Mouse (Mus musculus) cerebellum, adult 18-20 months (tissue): ENCODE results near the gene Dtx3l.
"Not testable (repeated sequence)": the region's sequence is repeated elsewhere in the genome, so short reads cannot be mapped to it uniquely, and the experiment has no call there.

Experiments used
- DNase-seq, 2 experiments: peaks; one replicate each; pipeline ENCODE4 v3.0.0; 2021

The Dtx3l gene

GRCm38 (mm10) chr16:35924341-35924740, 14.6 kb downstream of the Dtx3l start:
- DNase-seq: no peak

- no peak for DNase-seq
Observed at GRCm38 (mm10) chr16:35923546-35924198, 15.3 kb downstream of the Dtx3l start.

- DNase-seq: no peak
Observed at GRCm38 (mm10) chr16:35922301-35922895, 16.6 kb downstream of the Dtx3l start.

- DNase-seq: no peak
Observed at GRCm38 (mm10) chr16:35921676-35922235, 17.2 kb downstream of the Dtx3l start.

- DNase-seq: no peak
Observed at GRCm38 (mm10) chr16:35918721-35919543, 20.0 kb downstream of the Dtx3l start.

- no peak for DNase-seq
Observed at GRCm38 (mm10) chr16:35914301-35914700, 24.6 kb downstream of the Dtx3l start.

GRCm38 (mm10) chr16:35913526-35913925, 25.4 kb downstream of the Dtx3l start:
- DNase-seq: no peak

- DNase-seq: no peak
Observed at GRCm38 (mm10) chr16:35911449-35911848, 27.5 kb downstream of the Dtx3l start.

GRCm38 (mm10) chr16:35907432-35908201, 31.3 kb downstream of the Dtx3l start:
- peak; percentile 6 to 30 for DNase-seq

GRCm38 (mm10) chr16:35906887-35907286, 32.1 kb downstream of the Dtx3l start:
- DNase-seq: no peak

- DNase-seq: no peak
Observed at GRCm38 (mm10) chr16:35905819-35906485, 33.0 kb downstream of the Dtx3l start.

- DNase-seq: no peak
Observed at GRCm38 (mm10) chr16:35905355-35905754, 33.6 kb downstream of the Dtx3l start.

GRCm38 (mm10) chr16:35904121-35904736, 34.7 kb downstream of the Dtx3l start:
- no peak for DNase-seq

- no peak for DNase-seq
Observed at GRCm38 (mm10) chr16:35903014-35903640, 35.8 kb downstream of the Dtx3l start.

- DNase-seq: no peak
Observed at GRCm38 (mm10) chr16:35900541-35900940, 38.4 kb downstream of the Dtx3l start.

- DNase-seq: no peak
Observed at GRCm38 (mm10) chr16:35894997-35895396, 44.0 kb downstream of the Dtx3l start.

GRCm38 (mm10) chr16:35891603-35892002, 47.3 kb downstream of the Dtx3l start:
- DNase-seq: not testable (repeated sequence)

- DNase-seq: no peak
Observed at GRCm38 (mm10) chr16:35890645-35891044, 48.3 kb downstream of the Dtx3l start.

- DNase-seq: no peak
Observed at GRCm38 (mm10) chr16:35888910-35889309, 50.0 kb downstream of the Dtx3l start.

- DNase-seq: no peak
Observed at GRCm38 (mm10) chr16:35888174-35888573, 50.8 kb downstream of the Dtx3l start.
